Mouse (Mus musculus) ES-E14 (cell line): ENCODE results near the gene Rora. TPM values are rescaled to one million over a fixed set of nuclear protein-coding genes. Genes with fewer than 3 reads are reported as not detected.
A peak's percentile ranks its signal among the peaks of the same experiment; 100 is the strongest.

Experiments
- DNase-seq: peaks from one replicate; pipeline ENCODE4 v3.0.0-alpha.2; 2013; ENCODE audit warnings: low read depth, low spot score
- H3K27ac ChIP-seq: 2 replicates; pipeline ENCODE4 v1.5.1; 2012; ENCODE audit warnings: low read depth, mild to moderate bottlenecking, low read length, moderate library complexity, mixed read lengths; ENCODE audit not compliant: poor library complexity, insufficient read depth, severe bottlenecking
- H3K36me3 ChIP-seq: 2 replicates; pipeline ENCODE4 v1.6.1; 2012; ENCODE audit warnings: mild to moderate bottlenecking, low read length, moderate library complexity, mixed read lengths; ENCODE audit not compliant: control insufficient read depth, poor library complexity, insufficient read depth, severe bottlenecking
- H3K4me1 ChIP-seq, 2 experiments: fragments of 150-350 bp in 1 of 2; sonication (generic) in 1 of 2; 2 replicates each; pipeline ENCODE4 v1.6.1; 2012; ENCODE audit warnings: low read length in 2 of 2, mild to moderate bottlenecking in 1 of 2, mixed read lengths in 1 of 2; ENCODE audit not compliant: control insufficient read depth in 2 of 2, insufficient read depth in 2 of 2, poor library complexity in 1 of 2
- H3K4me3 ChIP-seq, 2 experiments: fragments of 150-350 bp in 1 of 2; sonication (generic) in 1 of 2; 2 replicates each; pipeline ENCODE4 v1.5.1; 2012; ENCODE audit warnings: low read length in 2 of 2, low read depth in 1 of 2, mild to moderate bottlenecking in 1 of 2, mixed read lengths in 1 of 2; ENCODE audit not compliant: insufficient read depth in 1 of 2, poor library complexity in 1 of 2, severe bottlenecking in 1 of 2
- H3K9ac ChIP-seq: 2 replicates; pipeline ENCODE4 v1.6.1; 2012; ENCODE audit warnings: low read depth, mild to moderate bottlenecking, low read length, mixed read lengths; ENCODE audit not compliant: poor library complexity, insufficient read depth, severe bottlenecking
- H3K9me3 ChIP-seq: fragments of 150-350 bp; sonication (generic); 2 replicates; pipeline ENCODE4 v1.6.1; 2012; ENCODE audit warnings: low read depth, mild to moderate bottlenecking, low read length; ENCODE audit not compliant: control insufficient read depth, insufficient read depth
- CHD2 ChIP-seq: IDR thresholded peaks from 2 replicates; pipeline ENCODE4 v1.6.1; 2014; ENCODE audit warnings: mild to moderate bottlenecking, low read depth, low read length, inconsistent platforms
- HCFC1 ChIP-seq: IDR thresholded peaks from 2 replicates; pipeline ENCODE4 v1.6.1; 2012; ENCODE audit warnings: low read length, inconsistent platforms, borderline replicate concordance; ENCODE audit not compliant: insufficient read depth
- MAFK ChIP-seq: IDR thresholded peaks from 2 replicates; pipeline ENCODE4 v1.6.1; 2014; ENCODE audit warnings: mild to moderate bottlenecking, low read depth, low read length, inconsistent platforms; ENCODE audit not compliant: insufficient read depth
- ZC3H11A ChIP-seq: IDR thresholded peaks from 2 replicates; pipeline ENCODE4 v1.6.1; 2012; ENCODE audit warnings: low read depth, mild to moderate bottlenecking, inconsistent platforms, low read length, borderline replicate concordance
- ZNF384 ChIP-seq: IDR thresholded peaks from 2 replicates; pipeline ENCODE4 v1.6.1; 2012; ENCODE audit warnings: low read depth, low read length, inconsistent platforms
- in situ Hi-C, 2 experiments: fragments of 600-800 bp; cut with MboI; formaldehyde crosslinking; loops; one replicate each; pipeline ENCODE4 v1.15.1; 2025; ENCODE audit warnings: low sequenced_read_pairs in 2 of 2, inconsistent platforms in 1 of 2; ENCODE audit not compliant: unreplicated experiment in 2 of 2
- total RNA-seq: library from RNA; depleted of rRNA; stranded (reverse); fragments of 300-350 nt; gene quantifications from 2 replicates; pipeline ENCODE4 v1.2.3, GENCODE M21; 2012

Rora gene
- total RNA-seq, 1 experiment = 2.1 TPM

DNA sequence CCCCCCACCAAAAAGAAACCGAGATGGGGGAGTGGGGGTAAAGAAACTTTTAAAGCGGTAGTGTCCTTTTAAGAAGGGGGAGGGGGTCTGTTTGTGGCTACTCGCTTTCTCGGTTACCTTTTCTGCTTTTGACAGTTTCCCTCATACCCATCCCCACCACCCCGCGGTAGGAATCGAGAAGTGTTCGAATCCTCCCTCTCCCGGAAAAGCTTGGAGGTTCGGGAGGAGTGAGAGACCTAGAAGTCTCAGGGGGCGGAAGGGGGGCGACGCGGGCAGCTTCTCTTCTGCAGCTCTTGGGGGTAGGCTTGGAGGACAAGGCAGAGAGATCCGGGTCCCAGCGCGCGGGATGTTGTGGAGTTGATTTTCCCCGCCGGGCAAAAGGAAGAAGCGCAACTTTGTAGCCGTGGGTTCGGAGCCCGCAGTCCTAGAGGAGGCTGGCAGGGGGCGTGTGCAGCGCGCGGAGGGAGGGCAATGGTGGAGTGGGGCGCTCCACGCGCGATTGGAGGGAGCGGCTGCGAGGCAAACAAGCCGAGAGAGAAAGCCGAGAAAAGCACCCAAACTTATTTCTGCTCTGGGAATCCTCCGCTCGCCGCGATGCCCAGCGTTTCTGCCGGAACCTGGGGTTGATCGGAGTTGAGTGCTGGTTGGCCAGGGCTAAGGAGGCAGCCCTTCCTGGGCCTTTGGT, 889 bp downstream of the Rora start:
- peak overlapping the region; percentile 80 to 98 for H3K4me3 ChIP-seq
- H3K27ac ChIP-seq = no peak overlapping the region

DNA sequence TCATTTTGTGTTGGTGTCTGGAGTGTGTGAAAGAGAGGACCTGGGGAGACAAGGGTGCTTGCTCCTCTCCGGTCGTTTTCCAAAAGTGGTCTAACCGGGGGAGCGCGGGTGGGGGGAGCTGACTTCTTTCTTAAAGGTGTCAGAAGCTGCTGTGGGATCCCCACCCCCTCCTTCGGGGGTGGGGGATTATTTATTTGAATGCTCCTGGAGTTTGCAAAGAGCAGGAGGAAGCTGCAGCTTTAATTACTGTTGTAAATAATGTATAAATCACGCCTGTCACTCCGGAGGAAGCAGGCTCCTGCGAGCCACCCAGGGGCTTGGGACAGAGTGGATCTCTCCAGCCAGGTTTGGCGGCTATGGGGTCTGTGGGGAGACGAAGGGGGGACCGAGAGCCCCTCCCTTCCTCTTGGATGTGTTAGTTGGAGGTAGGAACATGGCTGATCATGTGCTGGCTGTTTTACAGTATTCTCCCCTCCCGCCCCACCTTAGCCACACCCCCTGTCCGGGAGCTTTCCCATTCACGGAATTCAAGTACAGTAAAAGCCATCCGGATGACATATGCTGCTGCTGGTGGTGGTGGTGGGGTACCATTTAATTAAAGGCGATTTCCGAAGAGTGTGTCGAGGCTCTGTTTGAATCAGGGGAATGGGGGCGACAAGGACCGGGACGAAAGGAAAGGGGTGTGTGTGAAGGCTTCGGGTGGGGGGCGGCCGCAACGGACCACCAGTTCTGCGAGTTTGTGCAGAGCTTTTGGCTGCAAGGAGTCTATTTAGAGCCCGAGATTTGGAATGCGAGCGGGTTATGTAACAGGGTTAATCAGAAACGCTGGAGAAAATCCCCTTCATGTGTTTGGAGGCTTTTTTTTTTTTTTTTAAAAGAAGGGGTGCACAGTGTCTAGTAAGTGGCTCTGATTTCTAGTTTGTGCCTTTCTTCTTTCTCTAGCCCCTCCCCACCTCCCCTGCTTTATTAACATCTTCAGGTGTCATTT, 1.7 kb downstream of the Rora start:
- no peaks in the 10 kb centered on the region for H3K36me3 ChIP-seq
- TF ChIP-seq ZC3H11A = no peak
- TF ChIP-seq HCFC1 = no peak
- no peak for TF ChIP-seq CHD2
- no peak for TF ChIP-seq ZNF384
- TF ChIP-seq MAFK = no peak
- DNase-seq = no peak
- H3K27ac ChIP-seq = no peak overlapping the region
- H3K4me1 ChIP-seq = no peaks in the 10 kb centered on the region
- H3K4me3 ChIP-seq = peak overlapping the region; percentile 80 to 98
- H3K9ac ChIP-seq = 0 out of 2 replicates have a peak overlapping the region, but pooled peaks have one; percentile 55
- in situ Hi-C loops = no loop called here
- no peaks in the 10 kb centered on the region for H3K9me3 ChIP-seq

More for the DNA sequence above, 889 bp downstream of the Rora start:
- H3K36me3 ChIP-seq = no peaks in the 10 kb centered on the region
- H3K4me1 ChIP-seq = no peaks in the 10 kb centered on the region
- no peak for DNase-seq
- no peaks in the 10 kb centered on the region for H3K9me3 ChIP-seq
- H3K9ac ChIP-seq = peak overlapping the region; percentile 55; the same call in 1 of the 2 replicates
- in situ Hi-C loops = no loop called here
- TF ChIP-seq MAFK = no peak
- TF ChIP-seq HCFC1 = no peak
- TF ChIP-seq ZC3H11A = no peak
- TF ChIP-seq CHD2 = no peak
- no peak for TF ChIP-seq ZNF384

DNA sequence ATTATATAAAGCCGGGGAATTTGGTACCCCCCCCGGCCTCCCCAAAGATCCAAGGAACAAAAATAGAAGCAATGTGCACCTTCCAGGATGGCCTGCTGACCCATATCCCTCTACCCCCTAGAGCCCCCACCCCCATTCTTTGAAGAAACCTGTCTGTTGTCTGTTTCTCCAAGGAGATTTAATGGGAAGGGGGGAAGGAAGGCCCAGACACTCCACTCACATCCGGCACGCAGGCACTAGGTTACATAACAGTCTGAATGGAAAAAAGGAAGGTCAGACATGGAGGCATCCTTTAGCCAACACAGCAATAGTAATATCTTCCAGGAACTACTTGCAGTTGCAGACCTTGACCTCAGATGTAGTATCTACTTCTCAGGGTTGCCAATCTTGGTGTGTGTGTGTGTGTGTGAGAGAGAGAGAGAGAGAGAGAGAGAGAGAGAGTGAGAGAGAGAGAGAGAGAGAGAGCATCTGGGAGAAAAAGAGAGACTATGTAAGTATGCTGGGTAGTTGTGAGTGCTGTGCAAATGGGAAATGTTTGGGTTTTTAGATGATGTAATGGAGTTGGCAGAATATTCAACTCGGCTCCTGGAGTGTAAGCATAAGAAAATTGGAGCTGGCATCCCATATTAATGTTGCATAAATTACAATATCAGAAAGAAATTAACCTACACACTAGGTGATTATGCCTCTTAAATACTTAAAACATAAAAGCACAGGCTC, 2.6 kb downstream of the Rora start:
- no peak overlapping the region for H3K27ac ChIP-seq
- no peaks in the 10 kb centered on the region for H3K36me3 ChIP-seq
- in situ Hi-C loops = no loop called here
- no peak overlapping the region for H3K4me3 ChIP-seq
- TF ChIP-seq HCFC1 = no peak
- TF ChIP-seq MAFK = no peak
- no peak for TF ChIP-seq ZNF384
- TF ChIP-seq ZC3H11A = no peak
- no peak for TF ChIP-seq CHD2
- no peak overlapping the region for H3K9ac ChIP-seq
- H3K9me3 ChIP-seq = no peaks in the 10 kb centered on the region
- H3K4me1 ChIP-seq = no peaks in the 10 kb centered on the region
- DNase-seq = no peak

DNA sequence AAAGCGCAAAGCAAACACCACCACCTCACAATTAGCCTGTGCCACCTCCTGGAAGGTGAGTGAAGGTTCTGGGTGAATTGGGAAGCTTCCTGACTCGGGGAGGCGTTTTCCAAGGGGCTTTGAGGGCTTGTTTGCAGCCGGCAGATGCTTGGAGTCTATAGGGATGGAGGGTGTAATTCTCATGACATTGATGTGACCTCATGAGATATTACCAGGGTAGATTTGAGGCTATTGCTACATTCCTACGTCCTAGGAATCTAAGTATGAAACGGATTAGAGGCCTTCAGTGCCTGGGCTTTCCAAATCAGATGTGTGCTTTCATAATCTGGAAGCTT, 3.2 kb downstream of the Rora start:
- Histone ChIP-seq H3K4me1 (no peaks in the 10 kb centered on the region), H3K4me3 (no peak overlapping the region), H3K9me3 (no peaks in the 10 kb centered on the region), H3K9ac (no peak overlapping the region), H3K36me3 (no peaks in the 10 kb centered on the region), H3K27ac (no peak overlapping the region)
- TF ChIP-seq CHD2 (no peak), MAFK (no peak), HCFC1 (no peak), ZNF384 (no peak), ZC3H11A (no peak)
- in situ Hi-C loops = no loop called here
- DNase-seq = no peak
